Mouse (Mus musculus) lung, postnatal 0 days (tissue): ENCODE results near the gene Ccdc27.

Source experiments
- CTCF ChIP-seq: IDR thresholded peaks from 2 replicates; pipeline ENCODE4 v1.5.1; 2016; ENCODE audit warnings: antibody characterized with exemption, mild to moderate bottlenecking
- EP300 ChIP-seq: IDR thresholded peaks from 2 replicates; pipeline ENCODE4 v1.6.1; 2016; ENCODE audit warnings: antibody characterized with exemption, mild to moderate bottlenecking, control low read depth

GRCm38 (mm10) chr4:153993505-153993904 is 49.0 kb downstream of the Ccdc27 start:
- TF ChIP-seq CTCF (no peak), EP300 (no peak)
